Mouse (Mus musculus) CD4-positive, CD25-positive, alpha-beta regulatory T cell, adult 2 months (primary cell): ENCODE results near the gene Brd1.
"Not testable (repeated sequence)": the region's sequence is repeated elsewhere in the genome, so short reads cannot be mapped to it uniquely, and the experiment has no call there.

Source experiments
- DNase-seq: peaks from one replicate; pipeline ENCODE4 v3.0.0-alpha.2; 2012; ENCODE audit warnings: low read depth, low spot score

The Brd1 gene

DNA sequence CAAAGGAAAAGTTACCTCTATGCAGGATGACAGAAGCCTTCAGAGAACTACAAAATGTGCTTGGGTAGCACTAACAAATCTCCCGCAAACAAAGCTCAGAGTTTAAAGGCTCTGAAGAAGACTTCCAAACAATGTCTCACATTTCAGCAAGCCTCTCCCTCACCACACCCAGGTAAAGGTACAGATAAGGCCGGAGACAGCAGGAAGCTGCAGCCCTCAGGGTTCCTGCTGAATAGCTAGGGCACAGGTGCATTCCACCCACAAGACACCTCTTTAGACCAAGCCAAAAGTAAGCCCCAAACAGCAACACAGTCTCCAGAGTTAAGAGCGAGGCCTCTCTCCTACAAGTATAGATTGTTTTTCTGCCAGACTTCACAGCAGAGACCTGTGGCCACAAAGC, 3.3 kb downstream of the Brd1 start:
- no peak for DNase-seq

DNA sequence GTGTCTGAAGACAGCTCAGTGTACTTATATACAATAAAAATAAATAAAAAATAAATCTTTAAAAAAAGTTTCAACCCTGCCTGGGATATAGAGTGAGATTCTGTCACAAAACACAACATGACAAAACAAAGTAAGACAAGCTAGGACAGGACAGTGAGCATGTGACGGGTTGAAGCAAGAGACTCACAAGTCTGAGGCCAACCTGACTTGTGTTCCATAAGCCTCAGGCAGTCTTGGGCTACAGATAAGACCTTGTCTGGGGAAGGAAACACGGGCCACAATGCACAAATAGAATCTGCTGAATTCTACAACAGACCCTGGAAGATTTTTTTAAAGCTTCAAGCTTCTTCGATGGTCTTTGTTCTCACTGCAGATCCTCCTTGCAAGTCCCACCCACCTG, 6.8 kb downstream of the Brd1 start:
- DNase-seq: no peak

DNA sequence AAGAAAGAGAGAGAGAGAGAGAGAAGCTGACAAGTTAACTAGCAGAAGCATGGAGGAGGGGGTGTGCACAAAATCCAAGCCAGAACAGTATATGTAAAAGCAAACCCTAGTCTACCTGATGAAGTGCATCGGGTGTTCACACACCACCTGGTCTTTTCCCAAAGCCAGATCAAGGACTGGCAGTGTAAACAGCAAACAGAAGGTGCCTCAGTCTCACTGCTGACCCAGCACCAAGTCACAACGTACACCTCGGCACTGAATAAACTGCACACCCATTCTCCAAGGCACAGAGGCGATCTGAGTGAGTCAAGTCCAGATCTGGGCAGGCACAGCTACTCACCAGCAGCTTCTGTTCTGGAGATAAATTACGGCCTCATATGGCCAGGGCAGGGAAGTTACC, 9.0 kb downstream of the Brd1 start:
- DNase-seq: no peak

DNA sequence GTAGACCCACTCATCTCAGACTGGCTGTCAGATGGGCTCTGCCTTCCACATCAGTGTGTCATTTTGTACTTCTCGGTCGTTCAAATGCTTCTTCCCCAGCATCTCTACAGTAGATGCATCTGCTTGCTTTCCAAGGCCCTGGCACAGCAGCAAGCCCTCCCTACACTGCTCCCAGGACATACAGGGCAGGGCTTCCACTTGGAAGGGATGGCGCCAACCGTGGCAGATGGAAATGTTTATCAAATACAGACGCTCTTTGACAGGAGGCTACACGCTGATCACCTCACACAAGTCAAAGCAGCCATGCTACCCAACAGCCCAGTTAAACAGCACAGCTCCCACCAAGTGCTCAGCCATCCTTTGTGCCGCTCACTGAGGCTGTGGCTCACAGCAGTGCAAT, 9.7 kb downstream of the Brd1 start:
- no peak for DNase-seq

DNA sequence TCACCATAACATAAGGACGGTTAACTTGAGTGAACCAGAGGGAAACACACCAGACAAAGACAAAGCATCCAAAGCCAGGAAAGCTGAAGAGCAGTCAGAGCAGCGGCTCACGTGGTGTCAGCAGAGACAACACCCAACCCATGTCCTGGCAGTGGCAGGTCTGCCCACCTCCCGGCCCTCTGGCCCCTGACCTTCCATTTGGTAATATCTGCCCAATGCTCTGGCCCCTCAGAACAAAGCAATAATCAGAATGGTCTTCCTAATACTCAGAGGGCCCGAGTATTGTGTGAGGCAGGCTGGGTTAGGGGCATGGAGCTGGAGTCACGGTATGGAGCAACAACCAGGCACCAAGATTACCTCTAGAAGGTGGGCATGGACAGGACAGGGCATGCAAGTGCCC, 10.8 kb downstream of the Brd1 start:
- DNase-seq: no peak

DNA sequence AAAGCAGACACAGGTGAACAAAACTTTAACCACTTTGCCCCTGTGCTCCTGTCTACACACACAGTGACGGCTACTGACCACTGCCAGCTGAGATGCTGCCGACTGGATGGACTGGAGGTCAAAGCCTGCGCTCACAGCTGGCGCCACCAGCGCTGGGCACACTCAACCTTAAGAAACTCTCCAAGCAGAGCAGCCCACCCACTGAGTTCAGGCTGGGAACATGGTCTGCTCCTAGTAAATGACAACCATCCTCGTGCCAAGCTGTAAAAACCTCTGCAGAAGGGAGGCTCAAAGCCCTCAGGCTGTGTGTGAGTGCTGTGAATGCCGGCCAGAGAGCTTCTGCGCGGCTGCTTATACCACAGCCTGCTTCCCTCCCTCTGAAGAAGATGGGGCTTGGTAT, 16.8 kb downstream of the Brd1 start:
- DNase-seq: no peak

DNA sequence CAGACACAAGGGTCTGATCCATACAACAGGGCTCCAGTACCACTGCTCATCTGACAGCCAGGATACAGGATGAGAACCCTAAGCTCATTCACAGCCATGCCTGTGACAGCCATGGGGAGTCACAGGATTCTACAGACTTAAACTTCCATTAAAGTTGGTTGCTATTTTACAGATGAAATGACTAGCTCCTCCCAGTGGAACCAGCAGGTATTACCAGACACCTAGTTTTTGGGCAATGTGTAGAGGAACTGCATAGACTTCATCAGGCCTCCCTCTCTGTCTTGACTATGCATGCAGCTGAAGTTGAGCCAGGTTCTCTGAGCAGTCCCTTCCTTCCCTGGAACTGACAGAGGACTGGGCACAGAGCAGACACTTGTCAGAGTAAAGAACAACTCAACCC, 17.7 kb downstream of the Brd1 start:
- DNase-seq: peak; percentile 51

DNA sequence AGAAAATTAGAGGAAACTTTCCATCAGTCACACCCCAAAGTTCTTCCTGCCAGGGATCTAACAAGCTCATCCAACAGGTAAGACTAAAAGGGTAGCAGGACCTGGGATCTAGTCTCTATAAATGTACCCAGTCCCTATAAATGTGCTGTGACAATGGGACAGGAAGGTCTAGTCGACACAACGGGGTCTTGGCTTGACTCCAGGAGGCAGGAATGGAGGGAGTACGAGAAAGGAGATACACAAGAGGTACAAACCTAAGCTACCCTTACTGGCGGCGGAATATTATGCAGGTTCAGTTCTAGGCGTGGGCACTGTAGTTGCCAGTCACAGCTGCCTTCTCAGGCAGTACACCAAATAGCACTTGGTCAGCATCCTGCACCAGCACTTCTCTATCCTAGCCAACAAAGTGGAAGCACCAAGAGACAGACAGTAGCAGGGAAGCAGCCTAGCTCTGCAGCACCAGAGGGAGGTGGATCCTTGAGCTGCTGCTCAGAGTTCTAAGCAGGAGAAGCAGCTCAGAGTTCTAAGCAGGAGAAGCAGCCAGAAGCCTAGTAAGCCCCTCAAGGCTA, 19.9 kb downstream of the Brd1 start:
- no peak for DNase-seq

DNA sequence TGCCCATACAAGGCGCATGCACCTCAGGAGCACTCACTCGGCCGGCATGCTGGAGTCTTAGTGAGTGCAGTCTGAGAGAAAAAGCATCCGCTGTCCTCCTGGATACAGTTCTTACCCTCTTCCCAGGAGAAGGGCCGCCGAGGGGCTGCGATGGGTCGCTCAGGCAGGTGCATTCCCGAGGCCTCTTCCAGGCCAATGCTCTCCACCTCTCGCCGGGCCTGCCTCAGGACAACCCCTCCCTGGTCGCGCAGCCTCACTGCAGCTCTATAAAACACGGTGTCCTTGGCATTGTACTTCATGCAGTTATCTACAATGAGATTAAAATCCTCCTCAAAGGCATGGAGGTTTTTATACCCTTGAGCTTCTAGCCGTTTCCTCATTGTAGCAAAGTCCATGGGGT, 21.5 kb downstream of the Brd1 start:
- DNase-seq: no peak

DNA sequence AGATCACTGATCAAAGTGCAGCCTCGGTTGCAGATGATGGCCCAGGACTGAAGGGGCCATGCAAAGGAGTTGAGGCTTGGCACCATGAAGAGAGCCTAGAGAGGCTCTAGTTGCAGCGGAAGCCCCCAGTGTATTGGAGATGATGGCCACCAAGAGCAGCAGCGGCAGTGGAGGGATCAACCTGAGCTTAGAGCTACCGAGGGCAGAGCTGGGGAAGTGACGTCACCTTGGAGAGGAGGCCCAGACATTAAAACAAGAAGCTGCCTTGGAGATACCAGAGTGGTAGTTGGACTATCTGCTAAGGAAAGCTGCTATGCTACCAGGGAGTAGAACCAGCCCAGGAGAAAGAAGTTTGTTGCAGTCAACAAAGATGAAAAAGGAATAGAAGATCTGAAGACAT, 24.2 kb downstream of the Brd1 start:
- no peak for DNase-seq

DNA sequence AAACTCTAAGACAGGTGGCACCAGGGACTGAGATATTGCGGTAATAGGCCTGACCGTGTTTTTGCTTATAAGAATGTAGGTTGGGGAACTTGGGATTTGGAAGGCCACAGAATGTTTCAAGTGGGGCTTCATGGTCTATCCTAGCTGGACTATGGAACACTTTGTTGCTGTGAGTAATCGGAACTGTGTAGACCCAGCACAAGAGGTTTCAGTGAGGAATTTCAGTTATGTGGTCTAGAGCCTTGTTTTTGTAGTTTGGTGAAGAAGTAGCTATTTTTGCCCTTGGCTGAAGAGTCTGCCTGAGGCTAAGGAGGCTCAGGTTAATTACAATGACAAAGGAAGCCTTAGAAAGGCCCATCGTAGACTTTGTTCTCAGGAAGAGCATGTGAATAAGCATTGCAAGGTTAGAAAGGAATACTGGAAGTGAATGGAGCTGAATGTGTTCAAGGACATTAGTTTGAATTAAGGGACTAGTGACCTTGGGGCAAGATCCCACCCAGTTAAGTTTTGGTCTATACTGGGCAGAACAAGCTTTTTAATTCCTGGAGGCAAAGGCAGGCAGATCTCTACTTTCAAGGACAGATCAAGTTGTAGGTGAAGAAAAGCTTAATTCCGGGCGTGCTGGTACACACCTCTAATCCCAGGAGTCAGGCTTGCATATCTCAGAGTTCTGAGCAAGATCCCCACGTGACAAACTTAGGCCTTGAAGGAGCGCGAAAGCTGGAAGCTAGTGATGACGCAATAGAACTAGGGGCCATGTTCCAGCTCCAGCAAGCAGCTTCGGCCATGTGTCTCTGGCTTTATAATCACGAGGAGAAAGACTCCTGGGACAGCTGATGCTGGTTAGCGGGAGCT, 25.1 kb downstream of the Brd1 start:
- DNase-seq: no peak

DNA sequence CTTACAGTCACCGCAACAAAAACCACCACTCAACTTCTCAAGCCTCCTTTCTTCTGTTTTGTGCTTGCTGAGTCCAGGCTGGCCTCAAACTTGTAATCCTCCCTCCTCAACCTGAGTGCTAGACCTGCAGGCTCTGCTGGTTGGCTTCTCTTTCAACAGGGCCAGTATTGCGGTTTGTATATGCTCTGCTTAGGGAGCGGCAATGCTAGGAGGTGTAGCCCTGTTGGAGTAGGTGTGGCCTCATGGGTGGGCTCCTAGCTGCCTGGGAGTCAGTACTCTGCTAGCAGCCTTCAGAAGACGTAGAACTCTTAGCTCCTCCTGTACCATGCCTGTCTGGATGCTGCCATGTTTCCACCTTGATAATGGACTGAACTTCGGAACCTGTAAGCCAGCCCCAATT, 25.8 kb downstream of the Brd1 start:
- DNase-seq: no peak

DNA sequence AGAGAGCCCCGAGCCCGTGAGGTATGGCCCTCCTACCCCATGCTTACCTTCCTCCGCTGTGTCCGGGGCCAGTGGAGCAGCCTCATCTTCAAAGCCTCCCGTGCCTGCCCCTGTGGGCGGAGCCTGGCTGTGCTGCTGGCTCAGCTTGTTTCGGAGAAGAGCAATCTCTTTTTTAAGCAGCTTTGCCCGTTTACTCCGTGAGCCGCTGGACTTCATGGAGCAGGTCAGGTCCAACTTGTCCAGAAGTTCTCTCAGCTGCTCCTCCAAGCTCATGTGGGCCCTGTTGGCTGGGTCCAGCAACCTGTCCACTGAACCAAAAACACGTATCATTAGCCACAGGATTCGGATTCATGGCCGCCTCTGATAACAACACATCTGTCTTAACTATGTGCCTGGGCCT, 27.0 kb downstream of the Brd1 start:
- DNase-seq: not testable (repeated sequence)

DNA sequence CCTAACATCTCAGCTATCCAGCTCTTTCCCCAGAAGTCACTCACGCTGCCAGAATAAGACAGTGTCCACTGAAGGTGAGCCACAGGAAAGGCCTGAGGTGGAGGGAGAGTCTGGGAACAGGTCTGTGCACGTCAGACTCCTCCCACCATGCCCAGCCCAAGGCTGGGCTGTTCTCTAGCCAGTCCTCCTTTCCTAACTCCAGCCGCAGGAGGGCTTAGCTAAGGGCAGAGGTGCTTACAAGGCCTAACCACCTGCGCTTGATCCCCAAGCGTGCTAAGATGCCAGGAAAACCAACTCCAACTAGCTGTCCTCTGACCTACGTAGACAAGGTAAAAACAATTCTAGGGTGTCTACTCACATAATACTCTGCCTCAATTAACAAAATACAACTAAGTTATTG, 27.7 kb downstream of the Brd1 start:
- DNase-seq: no peak

DNA sequence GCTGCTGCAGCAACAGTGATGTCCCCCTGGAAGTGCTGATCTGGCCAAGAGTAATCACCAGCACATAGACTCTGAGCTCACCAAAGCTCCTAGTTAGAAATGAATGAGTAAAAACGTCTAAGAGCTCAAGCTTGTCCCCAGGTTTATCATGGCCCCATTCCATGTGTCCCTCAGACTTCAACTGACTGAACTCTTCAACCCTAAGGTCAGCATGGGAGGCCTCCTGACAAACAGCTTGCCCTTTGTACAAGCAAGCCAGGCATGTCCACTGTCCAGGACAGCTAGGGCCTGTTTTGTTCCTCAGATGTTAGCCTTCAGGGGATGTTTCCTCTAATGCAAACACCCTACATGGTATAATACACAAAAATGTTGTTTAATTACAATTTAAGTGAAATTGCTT, 29.7 kb downstream of the Brd1 start:
- DNase-seq: no peak

DNA sequence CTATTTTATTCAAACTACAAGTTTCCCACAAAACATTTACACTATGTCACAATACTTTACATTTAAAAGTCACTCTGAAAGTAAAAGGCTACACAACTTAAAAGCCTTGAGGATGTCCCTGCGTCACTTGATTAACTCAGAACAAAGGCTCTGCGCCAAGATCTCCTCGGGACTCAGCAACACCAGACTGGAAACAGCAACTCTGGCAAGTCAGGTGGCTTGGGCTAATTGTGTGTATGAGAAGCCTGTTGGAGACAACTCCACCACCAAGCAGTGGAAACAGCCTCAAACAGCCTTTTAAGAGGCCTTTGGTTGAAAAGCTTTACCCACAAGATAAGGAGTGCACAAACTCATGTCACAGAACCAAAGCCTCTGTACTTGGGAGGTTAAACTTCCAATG, 31.5 kb downstream of the Brd1 start:
- no peak for DNase-seq

DNA sequence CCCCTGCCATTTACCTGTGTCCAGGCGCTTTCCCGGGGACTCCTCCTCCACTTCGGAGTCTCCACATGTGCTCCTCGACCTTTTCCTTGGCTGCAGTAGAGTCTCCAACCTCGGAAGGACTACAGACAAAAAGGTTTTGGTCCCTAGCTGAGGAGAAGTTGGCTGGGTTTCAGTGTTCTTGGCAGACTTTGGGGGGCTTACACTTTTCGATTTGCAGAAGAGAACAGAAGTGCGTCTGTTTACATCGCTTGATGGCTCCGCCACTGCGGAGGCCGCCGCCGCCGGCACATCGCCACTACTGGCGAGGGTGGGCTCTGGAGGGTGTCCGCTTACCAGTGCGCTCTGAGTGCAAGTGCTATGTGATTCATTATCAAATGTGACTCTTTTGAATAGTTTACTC, 33.3 kb downstream of the Brd1 start:
- no peak for DNase-seq

DNA sequence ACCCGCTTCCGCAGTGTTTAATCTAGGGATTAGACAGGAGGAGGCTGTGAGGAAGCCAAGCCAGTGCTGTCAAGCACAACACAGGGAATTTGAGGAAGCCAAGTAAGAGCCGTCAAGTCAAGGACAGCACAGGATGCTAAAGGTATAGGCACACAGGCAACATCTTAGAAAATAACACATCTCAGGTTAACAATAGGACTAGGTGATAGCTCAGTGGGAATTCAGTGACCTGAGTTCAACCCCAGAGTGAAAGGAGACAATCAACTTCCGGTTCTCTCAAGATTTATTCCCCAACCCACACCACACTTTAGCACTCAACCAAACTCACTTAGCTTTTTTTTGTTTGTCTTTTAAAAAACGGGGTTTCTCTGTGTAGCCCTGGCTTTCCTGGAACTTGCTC, 34.5 kb downstream of the Brd1 start:
- no peak for DNase-seq

DNA sequence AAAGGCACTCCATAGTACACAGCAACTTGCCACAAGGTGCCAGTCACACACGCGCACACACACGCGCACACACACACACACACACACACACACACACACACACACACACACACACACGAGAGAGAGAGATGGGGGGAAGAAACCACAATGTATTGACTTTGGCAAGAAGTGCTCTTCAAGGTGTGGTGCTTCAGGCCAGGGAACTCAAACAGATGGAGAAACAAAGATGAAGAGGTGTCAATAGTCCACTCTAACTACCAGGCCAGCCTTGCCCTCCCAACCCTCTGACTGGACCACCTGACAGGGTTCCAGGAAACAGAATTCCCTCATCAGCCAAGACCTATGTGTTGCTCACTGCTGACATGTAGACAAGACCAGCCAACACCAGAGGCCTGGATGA, 36.4 kb downstream of the Brd1 start:
- DNase-seq: no peak

DNA sequence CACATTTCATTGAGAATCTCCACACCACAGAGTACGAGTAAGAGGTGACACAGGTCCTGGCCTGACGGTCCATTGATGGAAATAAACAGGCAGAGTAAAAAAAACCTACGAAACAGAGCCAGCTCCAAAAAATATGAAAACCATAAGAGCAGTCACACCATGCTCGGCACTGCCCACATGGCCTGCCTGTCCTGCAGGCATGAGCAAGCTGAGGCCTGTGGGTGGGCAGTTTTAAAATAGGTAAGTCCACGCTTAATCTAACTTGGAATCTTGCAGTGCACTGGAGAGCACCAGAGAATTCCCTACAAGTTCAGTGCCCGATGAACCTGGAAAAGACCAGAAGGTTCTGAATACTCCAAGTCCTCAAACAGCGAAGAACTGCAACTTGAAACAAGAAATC, 38.0 kb downstream of the Brd1 start:
- no peak for DNase-seq

DNA sequence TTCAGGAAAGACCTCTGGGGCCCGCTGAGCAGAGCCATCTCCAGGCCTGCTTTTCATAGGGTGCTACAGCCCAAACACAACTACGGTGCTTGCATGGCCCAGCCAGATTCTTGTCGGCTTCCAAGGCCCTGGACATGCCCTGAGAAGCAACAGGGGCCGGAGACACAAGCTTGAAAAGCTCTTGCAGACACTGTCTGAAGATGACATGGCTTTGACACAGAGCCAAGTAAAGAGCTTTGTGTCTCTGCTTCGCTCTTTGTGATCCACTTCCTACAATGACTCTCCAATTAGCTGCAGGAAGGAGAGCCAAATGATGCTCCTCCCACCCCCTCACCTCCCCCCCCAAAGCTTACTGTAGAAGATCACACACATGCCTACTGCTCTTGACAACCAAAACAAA, 40.0 kb downstream of the Brd1 start:
- no peak for DNase-seq

DNA sequence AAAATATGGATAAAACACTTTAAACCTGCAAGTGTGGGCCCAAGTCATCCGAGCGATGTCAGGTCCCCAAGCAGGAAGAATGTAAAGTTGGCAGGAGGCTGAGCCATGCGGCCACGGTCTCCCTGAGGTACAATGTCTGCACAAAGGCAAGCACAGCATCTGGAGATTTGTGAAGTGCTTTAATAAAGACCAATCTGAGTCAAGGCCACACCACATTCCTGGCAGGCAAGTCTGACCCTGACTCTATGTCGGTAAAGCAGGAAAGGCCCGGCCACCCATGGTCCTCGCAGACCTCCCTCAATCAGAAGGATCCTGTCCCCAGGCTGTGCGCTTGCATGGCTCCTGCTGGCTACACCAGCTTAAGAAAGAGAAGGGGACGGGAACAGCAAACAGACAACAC, 41.3 kb downstream of the Brd1 start:
- no peak for DNase-seq

DNA sequence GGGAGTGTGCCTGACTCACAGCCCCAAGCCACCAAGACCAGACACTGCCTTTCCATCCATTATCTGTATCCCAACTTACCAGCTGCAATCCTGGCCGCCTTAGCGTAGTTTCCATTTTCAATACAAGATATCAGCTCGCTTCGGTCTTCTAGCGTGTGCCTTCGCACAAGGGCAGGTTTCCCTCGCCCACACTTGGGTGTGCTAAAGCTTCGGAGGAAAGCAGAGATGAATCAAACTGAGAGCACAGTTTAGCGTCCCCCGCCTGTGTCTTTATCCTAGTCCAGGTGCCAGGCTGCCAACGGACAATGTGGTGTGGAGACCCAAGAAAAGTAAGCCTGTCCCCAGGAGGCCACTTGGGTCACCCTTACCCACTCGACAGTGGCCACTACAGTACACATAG, 42.9 kb downstream of the Brd1 start:
- no peak for DNase-seq

DNA sequence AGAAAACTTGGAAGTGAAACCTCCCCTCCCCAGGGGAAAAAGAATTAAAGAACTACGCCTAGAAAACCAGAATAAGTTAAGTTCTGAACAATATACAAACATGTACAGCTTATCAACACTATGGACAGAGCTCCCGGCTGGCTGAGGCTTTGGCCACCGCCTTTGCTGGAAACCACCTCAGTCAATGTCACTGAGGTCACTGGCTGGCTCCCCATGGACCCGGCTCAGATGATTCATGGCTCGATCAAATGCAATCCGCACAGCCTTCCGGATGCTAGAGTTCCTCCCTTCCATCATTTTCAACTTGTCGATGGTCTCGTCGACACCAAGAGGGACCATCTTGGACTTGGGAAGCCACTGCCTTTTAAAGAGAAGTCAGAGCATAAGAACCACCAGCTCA, 45.9 kb downstream of the Brd1 start:
- no peak for DNase-seq
